Mouse (Mus musculus): ENCODE results near the gene Armc2. TPM values are rescaled to one million over a fixed set of nuclear protein-coding genes. Genes with fewer than 3 reads are reported as not detected.

The Armc2 gene
- polyA plus RNA-seq, 2 experiments = 3.6 to 4.8 TPM

- no peak overlapping the region for H3K27ac ChIP-seq (replicated peaks; ENCODE audit: low read depth, low read length)
- no peak for TF ChIP-seq POLR2A (IDR thresholded peaks at IDR 0.05; ENCODE audit: borderline replicate concordance, extremely low read depth, insufficient read depth, insufficient read length)
- WGBS = 53% methylated on average over 18 of the region's 18 CpGs
- H3K9ac ChIP-seq (ENCODE audit: low read depth, low read length, severe bottlenecking) = no peak overlapping the region
- peaks cover 22% of the 10 kb centered on the region for H3K4me1 ChIP-seq (ENCODE audit: control insufficient read depth, insufficient read depth, low read length)
- H3K4me2 ChIP-seq (replicated peaks; ENCODE audit: low read depth, low read length, severe bottlenecking) = peak overlapping the region; percentile 40
- no peak for DNase-seq (ENCODE audit: low spot score)
- peak overlapping the region; percentile 6; the same call in 1 of the 2 replicates for H3K4me3 ChIP-seq (replicated peaks; ENCODE audit: low read length)
- no peaks in the 10 kb centered on the region for H3K27me3 ChIP-seq (ENCODE audit: control insufficient read depth, insufficient read depth, low read length)
- no peaks in the 10 kb centered on the region for H3K36me3 ChIP-seq (ENCODE audit: control insufficient read depth, insufficient read depth, low read length)
- 0 out of 2 replicates have a peak, but pooled peaks have one; percentile 19 for ATAC-seq (ENCODE audit: low FRiP score, low read depth)
- no peaks in the 10 kb centered on the region for H3K9me3 ChIP-seq (ENCODE audit: control insufficient read depth, low read length)
These were observed 38.4 kb upstream of the Armc2 start for GRCm38 (mm10) chr10:42056486-42057230.

- DNase-seq (ENCODE audit: low spot score) = no peak
- H3K36me3 ChIP-seq (ENCODE audit: control insufficient read depth, insufficient read depth, low read length) = no peaks in the 10 kb centered on the region
- 0 out of 2 replicates have a peak, but pooled peaks have one; percentile 71 for ATAC-seq (ENCODE audit: low FRiP score, low read depth)
- H3K27ac ChIP-seq (replicated peaks; ENCODE audit: low read depth, low read length) = no peak overlapping the region
- TF ChIP-seq POLR2A (IDR thresholded peaks at IDR 0.05; ENCODE audit: borderline replicate concordance, extremely low read depth, insufficient read depth, insufficient read length) = no peak
- H3K9me3 ChIP-seq (ENCODE audit: control insufficient read depth, low read length) = no peaks in the 10 kb centered on the region
- H3K9ac ChIP-seq (ENCODE audit: low read depth, low read length, severe bottlenecking) = no peak overlapping the region
- 49% methylated on average over 28 of the region's 29 CpGs for WGBS
- H3K4me2 ChIP-seq (replicated peaks; ENCODE audit: low read depth, low read length, severe bottlenecking) = 0 out of 2 replicates have a peak overlapping the region, but pooled peaks have one; percentile 9
- H3K4me3 ChIP-seq (replicated peaks; ENCODE audit: low read length) = no peak overlapping the region
- no peaks in the 10 kb centered on the region for H3K27me3 ChIP-seq (ENCODE audit: control insufficient read depth, insufficient read depth, low read length)
- H3K4me1 ChIP-seq (ENCODE audit: control insufficient read depth, insufficient read depth, low read length) = peaks cover 22% of the 10 kb centered on the region
These were observed 37.3 kb upstream of the Armc2 start for GRCm38 (mm10) chr10:42055224-42056165.

GRCm38 (mm10) chr10:42051069-42051468 lies 32.8 kb upstream of the Armc2 start:
- 84% methylated on average over 6 of the region's 6 CpGs for WGBS
- H3K9me3 ChIP-seq (ENCODE audit: control insufficient read depth, low read length) = no peaks in the 10 kb centered on the region
- no peaks in the 10 kb centered on the region for H3K36me3 ChIP-seq (ENCODE audit: control insufficient read depth, insufficient read depth, low read length)
- no peak for TF ChIP-seq POLR2A (IDR thresholded peaks at IDR 0.05; ENCODE audit: borderline replicate concordance, extremely low read depth, insufficient read depth, insufficient read length)
- H3K4me3 ChIP-seq (replicated peaks; ENCODE audit: low read length) = no peak overlapping the region
- no peak overlapping the region for H3K9ac ChIP-seq (ENCODE audit: low read depth, low read length, severe bottlenecking)
- H3K27ac ChIP-seq (replicated peaks; ENCODE audit: low read depth, low read length) = no peak overlapping the region
- DNase-seq (ENCODE audit: low spot score) = no peak
- no peak overlapping the region for H3K4me2 ChIP-seq (replicated peaks; ENCODE audit: low read depth, low read length, severe bottlenecking)
- no peak for ATAC-seq (ENCODE audit: low FRiP score, low read depth)
- H3K4me1 ChIP-seq (ENCODE audit: control insufficient read depth, insufficient read depth, low read length) = peaks cover 8% of the 10 kb centered on the region
- H3K27me3 ChIP-seq (ENCODE audit: control insufficient read depth, insufficient read depth, low read length) = no peaks in the 10 kb centered on the region

GRCm38 (mm10) chr10:42048648-42049047 lies 30.4 kb upstream of the Armc2 start:
- Histone ChIP-seq H3K4me2 (replicated peaks; ENCODE audit: low read depth, low read length, severe bottlenecking) (no peak overlapping the region), H3K9ac (ENCODE audit: low read depth, low read length, severe bottlenecking) (no peak overlapping the region), H3K27ac (replicated peaks; ENCODE audit: low read depth, low read length) (no peak overlapping the region), H3K36me3 (ENCODE audit: control insufficient read depth, insufficient read depth, low read length) (no peaks in the 10 kb centered on the region), H3K4me3 (replicated peaks; ENCODE audit: low read length) (no peak overlapping the region), H3K4me1 (ENCODE audit: control insufficient read depth, insufficient read depth, low read length) (no peaks in the 10 kb centered on the region), H3K9me3 (ENCODE audit: control insufficient read depth, low read length) (no peaks in the 10 kb centered on the region), H3K27me3 (ENCODE audit: control insufficient read depth, insufficient read depth, low read length) (no peaks in the 10 kb centered on the region)
- WGBS = 86% methylated on average over 8 of the region's 8 CpGs
- no peak for ATAC-seq (ENCODE audit: low FRiP score, low read depth)
- DNase-seq (ENCODE audit: low spot score) = no peak
- no peak for TF ChIP-seq POLR2A (IDR thresholded peaks at IDR 0.05; ENCODE audit: borderline replicate concordance, extremely low read depth, insufficient read depth, insufficient read length)

- H3K4me1 ChIP-seq (ENCODE audit: control insufficient read depth, insufficient read depth, low read length) = peaks cover 6% of the 10 kb centered on the region
- H3K4me2 ChIP-seq (replicated peaks; ENCODE audit: low read depth, low read length, severe bottlenecking) = no peak overlapping the region
- H3K36me3 ChIP-seq (ENCODE audit: control insufficient read depth, insufficient read depth, low read length) = no peaks in the 10 kb centered on the region
- H3K4me3 ChIP-seq (replicated peaks; ENCODE audit: low read length) = no peak overlapping the region
- H3K9ac ChIP-seq (ENCODE audit: low read depth, low read length, severe bottlenecking) = no peak overlapping the region
- H3K27me3 ChIP-seq (ENCODE audit: control insufficient read depth, insufficient read depth, low read length) = no peaks in the 10 kb centered on the region
- DNase-seq (ENCODE audit: low spot score) (no peak), ATAC-seq (ENCODE audit: low FRiP score, low read depth) (no peak)
- no peak overlapping the region for H3K27ac ChIP-seq (replicated peaks; ENCODE audit: low read depth, low read length)
- no peak for TF ChIP-seq POLR2A (IDR thresholded peaks at IDR 0.05; ENCODE audit: borderline replicate concordance, extremely low read depth, insufficient read depth, insufficient read length)
- 85% methylated on average over 10 of the region's 10 CpGs for WGBS
- no peaks in the 10 kb centered on the region for H3K9me3 ChIP-seq (ENCODE audit: control insufficient read depth, low read length)
These were observed 26.3 kb upstream of the Armc2 start for GRCm38 (mm10) chr10:42044574-42044973.
